Mouse (Mus musculus): ENCODE measurements at regions not wholly inside any gene's neighbourhood (a gene's known extent, or its start where the extent isn't known, plus 50 kb on each side); places are given as distances from the start of the nearest gene placed in this dataset.

DNA sequence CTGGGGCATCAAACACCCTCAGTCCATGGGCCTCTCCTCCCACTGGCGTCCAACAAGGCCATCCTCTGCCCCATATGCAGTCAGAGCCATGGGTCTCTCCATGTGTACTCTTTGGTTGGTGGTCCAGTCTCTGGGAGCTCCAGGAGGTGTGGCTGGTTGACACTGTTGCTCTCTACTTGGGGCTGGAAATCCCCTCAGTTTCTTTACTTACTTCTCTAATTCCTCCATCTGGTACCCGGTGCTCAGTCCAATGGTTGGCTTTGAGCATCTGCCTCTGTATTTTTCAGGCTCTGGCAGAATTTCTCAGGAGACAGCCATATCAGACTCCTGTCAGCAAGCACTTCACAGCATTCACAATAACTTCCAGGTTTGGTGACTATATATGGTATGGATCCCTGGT lies 55.7 kb upstream of the Ctsc start:
- no peak for ATAC-seq (replicated peaks; ENCODE audit: insufficient number of reproducible peaks, insufficient read depth, low FRiP score, low read depth)
- Histone ChIP-seq H3K4me2 (no peak overlapping the region), H3K27me3 (no peaks in the 10 kb centered on the region), H3K36me3 (no peaks in the 10 kb centered on the region), H3K4me3 (no peak overlapping the region), H3K9ac (no peak overlapping the region), H3K9me3 (replicated peaks) (no peaks in the 10 kb centered on the region), H3K27ac (no peak overlapping the region), H3K4me1 (replicated peaks) (no peaks in the 10 kb centered on the region)
- 61% methylated on average over 2 of the region's 2 CpGs for WGBS

DNA sequence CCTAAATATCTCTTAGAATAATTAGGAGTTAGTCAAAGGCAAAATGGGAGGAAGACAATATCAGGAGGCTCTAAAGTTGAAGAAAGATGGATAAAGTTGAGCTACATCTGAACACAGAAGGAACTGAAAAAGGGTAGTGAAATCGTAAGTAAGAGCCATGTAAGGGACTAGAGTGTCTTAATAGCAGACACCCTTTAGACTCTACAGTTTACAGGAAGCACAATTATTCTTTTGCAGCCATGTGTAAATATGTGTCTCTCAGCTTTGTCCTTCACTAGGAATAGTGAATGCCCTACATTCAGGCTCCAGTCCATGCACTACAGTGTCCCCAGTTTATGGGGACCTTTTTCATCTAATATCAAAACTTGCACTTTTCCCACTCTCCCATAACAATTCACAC lies 52.1 kb upstream of the Ctsc start:
- ATAC-seq (replicated peaks; ENCODE audit: insufficient number of reproducible peaks, insufficient read depth, low FRiP score, low read depth) = no peak
- no peaks in the 10 kb centered on the region for H3K36me3 ChIP-seq
- no peak overlapping the region for H3K27ac ChIP-seq
- no peak overlapping the region for H3K9ac ChIP-seq
- 81% methylated on average over 1 of the region's 1 CpGs for WGBS
- no peaks in the 10 kb centered on the region for H3K27me3 ChIP-seq
- no peak overlapping the region for H3K4me2 ChIP-seq
- no peaks in the 10 kb centered on the region for H3K4me1 ChIP-seq (replicated peaks)
- H3K9me3 ChIP-seq (replicated peaks) = no peaks in the 10 kb centered on the region
- no peak overlapping the region for H3K4me3 ChIP-seq

Measured in heart, embryonic 15.5 days (tissue).